Mouse (Mus musculus) megakaryocyte-erythroid progenitor cell, adult 5-6 weeks (primary cell): ENCODE results near the gene Dennd6b. TPM values are rescaled to one million over a fixed set of nuclear protein-coding genes. Genes with fewer than 3 reads are reported as not detected.

Experiments used
- ATAC-seq: replicated peaks from 2 replicates; pipeline ENCODE4 v1.8.0; 2016; ENCODE audit warnings: mild to moderate bottlenecking, inconsistent platforms; ENCODE audit not compliant: severe bottlenecking, poor library complexity, low FRiP score, low TSS enrichment
- total RNA-seq, 2 experiments: library from RNA; stranded (forward) in 1 of 2; stranded (reverse) in 1 of 2; fragments of 200-1000, 215-1000 nt in 1 of 2; fragments of >200 nt in 1 of 2; fragmentation: Nextera tagmentation in 1 of 2; gene quantifications; 2 replicates each; pipeline ENCODE4 v1.2.3; 2014 to 2017

Dennd6b gene
- total RNA-seq, 2 experiments from 2014 or later = 1.3 to 9.8 TPM

- ATAC-seq = no peak
These were observed 12.0 kb downstream of the Dennd6b start for GRCm38 (mm10) chr15:89184141-89184936.

- ATAC-seq = no peak
These were observed 13.5 kb downstream of the Dennd6b start for GRCm38 (mm10) chr15:89182842-89183241.

DNA sequence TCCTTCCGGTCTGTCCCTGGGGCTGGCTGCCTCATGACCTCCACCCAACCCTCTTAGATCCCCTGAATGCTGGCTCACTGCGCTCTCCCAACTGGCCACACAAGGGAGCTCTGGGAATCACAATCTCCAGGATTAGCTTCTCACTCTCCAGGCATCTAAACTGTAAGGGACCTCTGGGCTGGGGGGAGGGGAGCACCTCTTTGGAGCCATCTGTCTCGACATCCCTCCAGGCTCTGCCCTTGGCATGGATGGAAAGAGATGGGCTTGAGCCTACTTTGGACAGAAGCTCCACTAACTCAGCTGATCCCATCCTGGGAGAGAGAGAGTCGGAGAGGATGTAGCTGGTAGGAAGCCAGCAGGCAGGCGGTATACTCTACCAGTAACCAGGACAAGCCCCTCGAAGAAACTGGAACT is 14.0 kb downstream of the Dennd6b start:
- no peak for ATAC-seq

- no peak for ATAC-seq
These were observed 14.6 kb downstream of the Dennd6b start for GRCm38 (mm10) chr15:89181561-89182270.

GRCm38 (mm10) chr15:89180571-89181229 is 15.6 kb downstream of the Dennd6b start, which contains the start of gene Plxnb2:
Gene Plxnb2 (minus strand): TSS chr15:89180788.
- 0 out of 2 replicates have a peak, but pooled peaks have one; percentile 12 for ATAC-seq

GRCm38 (mm10) chr15:89180081-89180541 is 16.2 kb downstream of the Dennd6b start:
- ATAC-seq = no peak

DNA sequence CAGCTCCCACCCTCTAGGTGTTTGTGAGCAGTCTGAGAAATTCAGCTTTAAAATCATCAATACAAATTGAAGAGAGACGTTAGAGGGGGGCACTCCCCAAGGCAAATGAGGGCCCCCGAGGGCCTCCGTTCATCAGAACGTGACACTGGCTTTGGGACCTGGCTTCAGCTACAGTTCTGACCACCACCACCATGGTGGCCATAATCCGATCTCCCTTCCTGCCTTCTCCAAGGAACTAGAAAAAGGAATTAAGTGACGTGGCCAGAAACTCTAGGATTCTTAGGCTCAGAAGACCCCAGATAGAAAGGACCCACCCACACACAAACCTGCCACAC is 16.7 kb downstream of the Dennd6b start:
- ATAC-seq = no peak

GRCm38 (mm10) chr15:89178954-89179629 is 17.2 kb downstream of the Dennd6b start:
- ATAC-seq = no peak

DNA sequence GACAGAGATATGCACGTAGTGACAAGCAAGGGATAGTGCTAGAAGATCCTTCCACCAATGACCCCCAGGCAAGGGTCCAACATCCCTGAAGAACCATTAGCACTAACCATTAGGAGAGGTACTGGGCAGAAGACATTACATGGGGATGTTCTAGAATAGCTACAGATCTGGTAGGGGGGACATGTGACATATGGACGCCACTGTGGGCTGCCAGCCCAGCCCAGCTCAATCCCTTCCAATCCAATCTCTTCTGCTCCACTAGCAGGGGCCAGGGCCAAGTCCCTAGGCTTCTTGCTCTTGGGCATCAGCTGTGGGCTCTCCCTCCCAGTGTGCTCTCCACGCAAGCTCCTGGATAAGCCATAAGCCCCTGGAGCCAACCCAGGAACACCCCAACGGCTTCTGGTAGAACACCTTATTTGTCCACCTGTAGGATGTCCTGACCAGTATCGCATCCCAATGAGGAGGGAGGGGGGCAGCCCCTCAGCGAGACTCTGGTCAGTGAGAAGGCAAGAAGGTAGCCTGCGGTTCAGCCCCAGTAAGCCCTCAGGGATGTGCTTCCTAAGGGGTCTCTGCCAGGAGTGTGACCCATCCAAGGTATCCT is 17.9 kb downstream of the Dennd6b start:
- no peak for ATAC-seq

DNA sequence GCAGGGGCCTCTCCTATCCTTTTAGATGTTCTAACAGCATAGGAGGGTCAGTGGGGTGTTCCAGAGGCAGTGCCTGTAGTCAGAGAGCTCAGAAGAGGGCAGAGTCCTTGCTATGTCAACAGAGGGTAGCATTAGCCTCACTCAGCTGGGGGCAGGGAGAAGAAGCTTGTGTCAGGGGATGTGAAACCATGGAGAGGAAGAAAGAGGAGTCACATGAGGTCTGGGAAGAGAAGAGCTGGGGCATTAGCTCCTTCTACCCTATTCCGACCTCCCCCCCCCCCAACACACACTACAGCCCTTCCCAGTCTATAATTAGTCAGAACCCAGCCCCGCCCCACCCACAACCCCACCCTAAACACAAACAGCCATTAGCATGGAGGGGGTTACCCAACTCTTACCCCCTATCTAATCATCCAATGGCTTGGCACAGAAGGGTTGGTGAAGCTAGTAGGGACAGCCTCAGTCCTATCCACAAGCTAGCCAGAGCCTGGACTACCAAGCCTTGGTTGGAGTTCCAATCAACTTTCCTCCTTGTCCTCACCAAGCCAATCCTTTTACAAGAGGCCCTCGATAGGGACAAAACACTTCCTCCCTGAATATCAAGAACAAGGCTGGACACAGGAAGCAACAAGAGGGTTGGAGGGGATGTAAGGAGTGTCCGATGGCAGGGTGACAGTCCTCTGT is 18.6 kb downstream of the Dennd6b start:
- no peak for ATAC-seq

DNA sequence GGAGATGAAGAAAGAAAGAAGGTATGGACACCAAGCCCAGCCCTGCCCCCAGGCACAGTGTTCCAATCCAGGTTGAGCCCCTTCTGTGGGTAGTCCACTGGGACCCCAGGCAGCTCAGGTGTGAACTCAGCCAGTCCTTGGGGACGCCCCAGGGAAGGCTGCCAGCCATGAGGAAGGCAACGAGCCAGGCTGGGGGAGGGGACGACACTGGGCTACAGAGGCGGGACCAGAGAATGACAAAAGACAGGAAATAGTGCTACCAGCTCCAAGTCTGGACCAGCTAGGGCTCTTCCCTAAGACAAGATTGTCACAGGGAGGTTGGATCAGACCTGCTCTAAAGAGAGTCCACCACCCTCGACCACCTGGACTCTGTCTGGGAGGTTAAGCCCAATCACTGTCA is 19.2 kb downstream of the Dennd6b start:
- no peak for ATAC-seq

- no peak for ATAC-seq
These were observed 20.7 kb downstream of the Dennd6b start for GRCm38 (mm10) chr15:89175411-89176155.

DNA sequence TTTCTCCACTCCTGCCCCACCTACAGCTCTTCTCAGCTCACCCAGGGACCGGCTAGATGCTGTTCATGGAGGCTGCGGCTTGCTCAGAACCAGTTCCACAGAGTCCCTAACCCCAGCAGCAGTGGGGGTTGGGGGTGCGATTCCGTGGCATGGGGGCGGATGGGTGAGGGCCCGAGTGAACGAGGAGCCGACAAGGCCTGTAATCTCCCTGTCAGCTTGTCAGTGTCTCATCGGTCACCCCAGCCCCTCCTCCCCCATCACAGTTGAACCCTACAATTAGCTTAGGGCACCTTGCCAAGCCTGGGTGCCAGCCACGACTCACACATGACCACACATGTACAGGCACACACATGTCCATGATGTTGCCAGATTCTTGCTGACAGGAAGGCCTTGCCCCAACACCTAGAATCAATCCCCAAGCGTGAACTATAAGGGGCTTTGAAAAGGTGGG is 21.4 kb downstream of the Dennd6b start:
- no peak for ATAC-seq

DNA sequence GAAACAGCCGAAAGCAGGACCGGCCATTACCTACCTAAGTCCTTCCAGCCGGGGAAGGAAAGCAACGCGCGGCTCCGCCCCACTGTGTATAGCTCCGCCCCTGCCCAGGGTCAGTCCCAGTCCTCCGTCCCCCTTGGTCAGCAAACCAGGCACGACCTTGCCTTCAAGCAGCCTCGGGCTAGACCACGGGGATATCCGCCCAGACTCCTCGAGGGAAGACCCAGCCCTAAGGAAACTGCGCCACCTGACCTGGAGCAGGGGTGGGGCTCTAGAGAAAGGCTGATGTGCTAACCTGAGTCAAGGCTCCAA is 22.4 kb downstream of the Dennd6b start:
- no peak for ATAC-seq

DNA sequence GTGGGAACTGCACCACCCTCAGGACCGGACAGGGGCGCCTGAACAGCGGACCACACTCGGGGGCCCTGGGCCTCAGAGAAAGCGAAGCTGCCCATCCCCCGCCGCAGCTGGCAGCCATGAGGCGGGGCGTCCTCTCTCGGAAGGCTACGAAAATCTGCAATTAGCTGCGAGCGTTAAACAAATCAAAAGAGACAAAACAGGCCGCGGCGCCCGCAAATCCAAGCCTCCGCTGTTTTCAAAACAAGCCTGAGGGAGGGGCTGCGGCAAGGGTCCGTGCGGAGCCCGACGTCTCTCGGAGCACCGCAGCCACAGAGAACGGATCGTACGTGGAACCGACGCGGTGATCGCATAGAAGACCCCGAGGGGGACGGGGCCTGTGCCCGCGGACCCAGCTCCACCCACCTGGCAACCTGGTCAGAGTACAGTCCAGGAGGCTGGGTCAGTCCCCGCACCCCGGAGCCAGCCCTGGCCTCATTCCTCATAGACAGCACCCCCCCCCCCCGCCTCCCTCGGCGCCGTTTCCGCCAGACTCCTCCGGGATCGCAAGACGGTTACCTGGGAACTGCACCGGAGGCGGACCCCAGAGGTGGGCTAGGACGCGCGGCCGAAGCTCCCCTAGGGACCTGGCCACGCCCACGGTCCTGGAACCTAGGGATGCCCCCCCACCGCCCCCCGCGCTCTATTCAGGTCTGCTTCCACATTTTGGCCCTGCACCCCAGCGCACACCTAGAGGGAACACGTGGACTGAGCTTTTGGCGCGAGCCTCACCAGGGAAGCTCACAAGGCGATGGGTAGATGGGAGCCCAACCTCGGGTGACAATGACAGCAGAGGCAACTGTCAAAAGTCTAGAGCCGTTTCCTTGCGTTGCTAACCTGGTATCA is 23.0 kb downstream of the Dennd6b start:
- no peak for ATAC-seq

- ATAC-seq = no peak
These were observed 23.9 kb downstream of the Dennd6b start for GRCm38 (mm10) chr15:89172276-89172935.

DNA sequence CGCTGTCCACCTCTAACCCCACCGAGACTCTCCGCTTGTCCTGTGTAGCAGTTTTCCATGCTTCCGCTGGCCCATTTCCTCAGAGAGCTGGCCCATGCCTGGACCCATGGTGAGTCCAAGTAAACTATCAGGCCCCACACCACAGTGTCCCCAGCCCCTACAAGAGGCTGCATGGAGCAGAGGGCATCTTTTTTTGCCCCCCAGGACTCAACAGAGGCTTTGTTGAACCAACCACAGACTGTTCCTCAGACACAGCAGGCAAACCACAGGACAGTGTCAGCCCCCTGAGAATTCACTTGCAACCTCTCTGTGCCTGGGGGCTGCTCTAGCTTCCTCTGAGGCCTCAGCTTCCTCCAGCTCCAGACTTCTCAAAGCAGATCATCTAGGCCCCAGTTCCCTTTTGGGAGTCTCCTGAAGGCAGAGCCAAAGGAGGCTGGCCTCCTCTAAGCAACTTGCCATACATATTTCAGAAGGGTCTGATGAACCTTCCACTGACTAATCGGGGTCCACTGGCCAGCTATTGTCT is 24.7 kb downstream of the Dennd6b start:
- ATAC-seq = no peak
